Mouse (Mus musculus) kidney, embryonic 15.5 days (tissue): ENCODE results near the gene Fam107a. TPM values are rescaled to one million over a fixed set of nuclear protein-coding genes. Genes with fewer than 3 reads are reported as not detected.

Source experiments
- ATAC-seq: fragments of 200-750 bp; cut with Nextera tagmentation; replicated peaks from 2 replicates; pipeline ENCODE4 v1.8.0; 2017; ENCODE audit warnings: moderate TSS enrichment; ENCODE audit not compliant: low FRiP score
- H3K27ac ChIP-seq: fragments of 300-500 bp; sonication (generic); 2 replicates; pipeline ENCODE4 v1.5.1; 2015; ENCODE audit warnings: mild to moderate bottlenecking, inconsistent platforms
- H3K27me3 ChIP-seq: fragments of 300-500 bp; sonication (generic); 2 replicates; pipeline ENCODE4 v1.6.1; 2015; ENCODE audit warnings: inconsistent platforms
- H3K36me3 ChIP-seq: fragments of 300-500 bp; sonication (generic); 2 replicates; pipeline ENCODE4 v1.6.1; 2015; ENCODE audit warnings: inconsistent platforms
- H3K4me1 ChIP-seq: fragments of 300-500 bp; sonication (generic); 2 replicates; pipeline ENCODE4 v1.6.1; 2015; ENCODE audit warnings: inconsistent platforms
- H3K4me2 ChIP-seq: fragments of 300-500 bp; sonication (generic); 2 replicates; pipeline ENCODE4 v1.6.1; 2015; ENCODE audit warnings: moderate library complexity, mild to moderate bottlenecking, inconsistent platforms
- H3K4me3 ChIP-seq: fragments of 300-500 bp; sonication (generic); replicated peaks from 2 replicates; pipeline ENCODE4 v1.5.1; 2015; ENCODE audit warnings: mild to moderate bottlenecking, inconsistent platforms
- H3K9ac ChIP-seq: fragments of 300-500 bp; sonication (generic); 2 replicates; pipeline ENCODE4 v1.6.1; 2015; ENCODE audit warnings: mild to moderate bottlenecking, inconsistent platforms
- H3K9me3 ChIP-seq: fragments of 300-500 bp; sonication (generic); replicated peaks from 2 replicates; pipeline ENCODE4 v1.6.1; 2016; ENCODE audit warnings: inconsistent platforms
- WGBS: fragments of 180-500 bp; shearing (Covaris S2); methylation state at CpG from one replicate; pipeline ENCODE4 v1.1.7; 2015; ENCODE audit warnings: mixed read lengths; 5-methylcytosine and 5-hydroxymethylcytosine counted together
- polyA plus RNA-seq: library from polyadenylated mRNA; unstranded; fragments of >200 nt; fragmentation: Nextera tagmentation; extraction: Ambion mirVana; gene quantifications from 2 replicates; pipeline ENCODE4 v1.2.1, GENCODE M21; 2015

Fam107a gene
- polyA plus RNA-seq, 1 experiment from 2014 or later: 5.7 TPM

- H3K9me3 ChIP-seq: no peaks in the 10 kb centered on the region
- no peak overlapping the region for H3K4me2 ChIP-seq
- H3K27me3 ChIP-seq: no peaks in the 10 kb centered on the region
- H3K9ac ChIP-seq: no peak overlapping the region
- H3K4me3 ChIP-seq: no peak overlapping the region
- 66% methylated on average over 9 of the region's 9 CpGs for WGBS
- H3K27ac ChIP-seq: no peak overlapping the region
- ATAC-seq: no peak
- no peaks in the 10 kb centered on the region for H3K36me3 ChIP-seq
- H3K4me1 ChIP-seq: no peaks in the 10 kb centered on the region
These were observed 67.5 kb downstream of the Fam107a start for GRCm38 (mm10) chr14:8250141-8250871.

GRCm38 (mm10) chr14:8249206-8249605 is 68.6 kb downstream of the Fam107a start:
- Histone ChIP-seq H3K4me1 (no peaks in the 10 kb centered on the region), H3K27ac (no peak overlapping the region), H3K9ac (no peak overlapping the region), H3K4me2 (no peak overlapping the region), H3K9me3 (no peaks in the 10 kb centered on the region), H3K4me3 (no peak overlapping the region), H3K36me3 (no peaks in the 10 kb centered on the region), H3K27me3 (no peaks in the 10 kb centered on the region)
- no peak for ATAC-seq
- WGBS: 72% methylated on average over 1 of the region's 1 CpGs

- ATAC-seq: no peak
- Histone ChIP-seq H3K9ac (no peak overlapping the region), H3K27ac (no peak overlapping the region), H3K4me1 (no peaks in the 10 kb centered on the region), H3K36me3 (no peaks in the 10 kb centered on the region), H3K4me2 (no peak overlapping the region), H3K9me3 (no peaks in the 10 kb centered on the region), H3K27me3 (no peaks in the 10 kb centered on the region), H3K4me3 (no peak overlapping the region)
- 87% methylated on average over 8 of the region's 8 CpGs for WGBS
These were observed 70.9 kb downstream of the Fam107a start for GRCm38 (mm10) chr14:8246878-8247277.

Other genes starting within 250 kb of the Fam107a start
- gene Rpp14, start 237.7 kb downstream of the Fam107a start, polyA plus RNA-seq: 53.0 and 55.5 TPM in 2 replicates
- gene Pxk, start 219.8 kb downstream of the Fam107a start, polyA plus RNA-seq: 33.7 and 35.1 TPM in 2 replicates
- gene Pdhb, start 145.0 kb downstream of the Fam107a start, polyA plus RNA-seq: 235 and 241 TPM in 2 replicates
- gene Kctd6, start 103.9 kb downstream of the Fam107a start, polyA plus RNA-seq: 9.0 and 9.3 TPM in 2 replicates
- 0.94 and 1.1 TPM in 2 replicates for gene Acox2, start 58.7 kb downstream of the Fam107a start, polyA plus RNA-seq
- 1.3 and 5.1 TPM in 2 replicates for gene Oit1, start 60.7 kb upstream of the Fam107a start, polyA plus RNA-seq